Mouse (Mus musculus): ENCODE data around the gene Specc1l.

DNA sequence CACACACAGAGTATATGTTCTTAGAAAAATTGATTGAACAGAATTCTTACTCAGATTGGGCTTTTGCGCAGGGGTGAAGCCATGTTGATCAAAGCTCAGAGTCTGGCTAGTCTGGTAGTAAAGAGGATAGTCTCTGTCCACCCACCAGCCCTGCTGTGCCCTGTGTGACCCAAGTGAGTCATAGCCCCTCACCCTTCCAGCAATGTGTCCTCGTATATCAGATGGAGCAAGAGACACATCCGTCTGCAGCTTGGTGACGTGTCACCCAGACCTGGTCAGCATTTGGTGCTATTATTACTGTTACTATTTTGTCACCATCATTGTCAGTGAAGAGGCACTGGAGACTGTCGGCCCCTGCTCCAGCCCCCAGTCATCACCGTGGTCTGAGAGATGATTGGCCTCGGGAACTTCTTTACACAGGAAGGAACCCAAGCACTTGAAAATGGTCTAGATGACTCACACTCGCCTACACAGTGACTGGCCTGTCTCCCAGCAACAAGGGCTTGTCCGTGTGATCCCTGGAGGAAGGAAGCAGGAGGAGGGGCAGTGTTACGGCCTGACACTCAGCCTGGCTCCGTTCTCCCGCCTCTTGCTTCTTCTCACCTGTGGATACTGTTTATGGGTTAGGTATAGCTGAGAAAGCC is 41.5 kb upstream of the Specc1l start:
- TF ChIP-seq POLR2A (IDR thresholded peaks at IDR 0.05; ENCODE audit: extremely low read depth, insufficient read depth, low read length) (no peak), CTCF (IDR thresholded peaks at IDR 0.05; ENCODE audit: extremely low read depth, insufficient read depth, low read length) (no peak)

Measured in cortical plate, adult 2 months (tissue).